Mouse (Mus musculus): ENCODE measurements at regions not wholly inside any gene's neighbourhood (a gene's known extent, or its start where the extent isn't known, plus 50 kb on each side); places are given as distances from the start of the nearest gene placed in this dataset.

DNA sequence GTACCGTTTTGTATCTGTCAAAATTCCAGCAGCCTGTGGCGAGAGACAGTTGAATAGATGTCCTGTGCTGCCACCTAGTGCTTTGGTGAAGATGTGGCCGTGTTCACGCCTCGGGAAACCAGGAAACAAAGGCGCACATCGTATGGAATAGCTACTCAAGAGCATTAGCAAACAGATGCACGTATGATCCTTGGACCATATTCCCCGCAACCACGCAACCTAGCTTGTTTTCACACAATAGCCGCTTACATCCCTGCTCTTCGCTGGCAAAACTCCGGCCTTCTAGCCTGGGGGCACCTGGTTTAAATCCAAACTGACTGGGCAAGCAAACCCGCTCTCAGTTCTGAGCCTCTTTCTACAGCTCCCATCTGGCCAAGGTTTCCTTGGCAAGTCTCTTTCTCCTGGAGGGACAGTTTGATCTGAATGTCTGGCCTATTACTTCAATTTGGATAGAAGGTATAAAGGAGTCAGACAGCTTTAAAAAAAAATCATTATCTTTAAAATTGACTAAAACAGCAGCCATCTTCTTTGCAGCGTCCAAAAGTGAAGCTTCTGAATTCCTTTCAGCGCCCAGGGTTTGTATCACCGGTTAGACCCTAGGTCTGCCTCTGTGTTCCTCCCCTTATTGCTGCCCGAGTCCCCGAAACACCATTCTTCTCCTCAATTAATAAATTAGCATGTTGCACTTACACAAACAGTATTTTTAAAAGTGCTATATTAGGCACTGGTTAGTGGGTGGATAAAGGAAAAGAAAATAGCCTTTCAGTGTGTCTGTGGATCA lies 295.0 kb upstream of the Prkd1 start:
- H3K4me1 ChIP-seq (ENCODE audit: control insufficient read depth, insufficient read depth, low read length), result no peaks in the 10 kb centered on the region
- peak overlapping the region; percentile 47 for H3K4me2 ChIP-seq
- no peak overlapping the region for H3K27ac ChIP-seq (ENCODE audit: low read depth, low read length)
- H3K9ac ChIP-seq (ENCODE audit: low read length), result peak overlapping the region; percentile 65
- ATAC-seq (ENCODE audit: low FRiP score) (peak; percentile 88), DNase-seq (ENCODE audit: low spot score, missing footprints) (peak; percentile 96)
- peak overlapping the region; percentile 22 for H3K4me3 ChIP-seq (ENCODE audit: low read depth, low read length)
- no peaks in the 10 kb centered on the region for H3K36me3 ChIP-seq (ENCODE audit: control insufficient read depth, insufficient read depth, low read length)
- 25% methylated on average over 19 of the region's 19 CpGs for WGBS
- no peaks in the 10 kb centered on the region for H3K27me3 ChIP-seq (ENCODE audit: control insufficient read depth, insufficient read depth, low read length)
- no peaks in the 10 kb centered on the region for H3K9me3 ChIP-seq (ENCODE audit: control insufficient read depth, low read length)

DNA sequence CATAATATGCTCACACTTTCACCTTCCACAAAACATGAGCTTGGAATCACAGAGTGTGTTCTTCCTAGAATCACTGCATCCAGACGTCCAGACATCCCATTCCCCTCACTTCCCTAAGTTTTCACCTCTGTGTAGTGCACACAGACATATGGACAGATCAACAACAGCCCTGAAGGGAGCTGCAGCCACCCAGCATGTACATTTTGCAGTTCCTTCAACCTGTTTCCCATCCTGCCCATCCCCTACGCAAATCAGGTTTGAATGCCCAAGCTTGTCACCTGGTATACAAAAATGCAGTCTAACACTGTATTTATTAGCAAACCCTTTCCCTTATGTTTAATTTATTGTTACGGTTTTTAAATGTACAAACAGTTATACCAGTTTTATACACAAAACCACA lies 294.4 kb upstream of the Prkd1 start:
- no peak for DNase-seq (ENCODE audit: low spot score, missing footprints)
- 50% methylated on average over 3 of the region's 3 CpGs for WGBS
- Histone ChIP-seq H3K9ac (ENCODE audit: low read length) (no peak overlapping the region), H3K36me3 (ENCODE audit: control insufficient read depth, insufficient read depth, low read length) (no peaks in the 10 kb centered on the region), H3K27me3 (ENCODE audit: control insufficient read depth, insufficient read depth, low read length) (no peaks in the 10 kb centered on the region), H3K4me1 (ENCODE audit: control insufficient read depth, insufficient read depth, low read length) (no peaks in the 10 kb centered on the region), H3K4me3 (ENCODE audit: low read depth, low read length) (no peak overlapping the region), H3K27ac (ENCODE audit: low read depth, low read length) (no peak overlapping the region), H3K4me2 (no peak overlapping the region), H3K9me3 (ENCODE audit: control insufficient read depth, low read length) (no peaks in the 10 kb centered on the region)
- ATAC-seq (ENCODE audit: low FRiP score), result peak; percentile 57

GRCm38 (mm10) chr12:50935516-50935915 lies 286.6 kb upstream of the Prkd1 start:
- no peak overlapping the region for H3K27ac ChIP-seq (ENCODE audit: low read depth, low read length)
- no peaks in the 10 kb centered on the region for H3K9me3 ChIP-seq (ENCODE audit: control insufficient read depth, low read length)
- H3K4me3 ChIP-seq (ENCODE audit: low read depth, low read length), result no peak overlapping the region
- H3K36me3 ChIP-seq (ENCODE audit: control insufficient read depth, insufficient read depth, low read length), result no peaks in the 10 kb centered on the region
- H3K4me2 ChIP-seq, result no peak overlapping the region
- ATAC-seq (ENCODE audit: low FRiP score), result no peak
- H3K9ac ChIP-seq (ENCODE audit: low read length), result no peak overlapping the region
- no peaks in the 10 kb centered on the region for H3K4me1 ChIP-seq (ENCODE audit: control insufficient read depth, insufficient read depth, low read length)
- DNase-seq (ENCODE audit: low spot score, missing footprints), result no peak
- 82% methylated on average over 5 of the region's 5 CpGs for WGBS
- H3K27me3 ChIP-seq (ENCODE audit: control insufficient read depth, insufficient read depth, low read length), result no peaks in the 10 kb centered on the region

DNA sequence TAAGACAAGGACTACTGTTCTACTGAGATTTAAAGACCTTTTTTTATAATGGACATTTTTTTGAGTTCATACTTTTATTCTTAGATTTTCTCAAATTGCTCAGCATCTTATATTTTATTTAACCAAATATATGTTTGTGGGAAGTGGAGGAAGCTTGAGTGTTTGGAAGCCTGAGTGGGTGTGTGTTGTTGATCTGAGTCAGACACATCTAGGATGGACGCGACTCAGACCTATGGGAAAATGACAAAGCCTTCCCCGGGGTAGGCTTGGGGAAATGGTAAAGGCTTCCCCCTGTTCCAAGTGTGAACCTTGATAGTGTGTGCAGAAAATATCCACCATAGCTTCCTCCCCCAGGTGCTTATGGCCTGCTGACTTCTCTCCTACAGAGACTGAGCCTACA lies 283.6 kb upstream of the Prkd1 start:
- Histone ChIP-seq H3K4me2 (no peak overlapping the region), H3K36me3 (ENCODE audit: control insufficient read depth, insufficient read depth, low read length) (no peaks in the 10 kb centered on the region), H3K4me3 (ENCODE audit: low read depth, low read length) (no peak overlapping the region), H3K27ac (ENCODE audit: low read depth, low read length) (no peak overlapping the region), H3K9me3 (ENCODE audit: control insufficient read depth, low read length) (no peaks in the 10 kb centered on the region), H3K4me1 (ENCODE audit: control insufficient read depth, insufficient read depth, low read length) (no peaks in the 10 kb centered on the region), H3K27me3 (ENCODE audit: control insufficient read depth, insufficient read depth, low read length) (no peaks in the 10 kb centered on the region), H3K9ac (ENCODE audit: low read length) (no peak overlapping the region)
- 93% methylated on average over 3 of the region's 3 CpGs for WGBS
- DNase-seq (ENCODE audit: low spot score, missing footprints) (no peak), ATAC-seq (ENCODE audit: low FRiP score) (no peak)

GRCm38 (mm10) chr12:50929641-50930040 lies 280.7 kb upstream of the Prkd1 start:
- Histone ChIP-seq H3K27me3 (ENCODE audit: control insufficient read depth, insufficient read depth, low read length) (no peaks in the 10 kb centered on the region), H3K36me3 (ENCODE audit: control insufficient read depth, insufficient read depth, low read length) (no peaks in the 10 kb centered on the region), H3K9me3 (ENCODE audit: control insufficient read depth, low read length) (no peaks in the 10 kb centered on the region), H3K4me3 (ENCODE audit: low read depth, low read length) (no peak overlapping the region), H3K4me1 (ENCODE audit: control insufficient read depth, insufficient read depth, low read length) (no peaks in the 10 kb centered on the region), H3K9ac (ENCODE audit: low read length) (no peak overlapping the region), H3K27ac (ENCODE audit: low read depth, low read length) (no peak overlapping the region), H3K4me2 (no peak overlapping the region)
- ATAC-seq (ENCODE audit: low FRiP score), result no peak
- no peak for DNase-seq (ENCODE audit: low spot score, missing footprints)
- 87% methylated on average over 3 of the region's 3 CpGs for WGBS

- no peak for DNase-seq (ENCODE audit: low spot score, missing footprints)
- WGBS, result 37% methylated on average over 2 of the region's 2 CpGs
- Histone ChIP-seq H3K27ac (ENCODE audit: low read depth, low read length) (no peak overlapping the region), H3K36me3 (ENCODE audit: control insufficient read depth, insufficient read depth, low read length) (no peaks in the 10 kb centered on the region), H3K27me3 (ENCODE audit: control insufficient read depth, insufficient read depth, low read length) (no peaks in the 10 kb centered on the region), H3K9me3 (ENCODE audit: control insufficient read depth, low read length) (no peaks in the 10 kb centered on the region), H3K4me2 (no peak overlapping the region), H3K9ac (ENCODE audit: low read length) (no peak overlapping the region), H3K4me1 (ENCODE audit: control insufficient read depth, insufficient read depth, low read length) (no peaks in the 10 kb centered on the region), H3K4me3 (ENCODE audit: low read depth, low read length) (no peak overlapping the region)
- ATAC-seq (ENCODE audit: low FRiP score), result no peak
Measured at GRCm38 (mm10) chr12:50926234-50926633, 277.3 kb upstream of the Prkd1 start.

- Histone ChIP-seq H3K4me1 (ENCODE audit: control insufficient read depth, insufficient read depth, low read length) (no peaks in the 10 kb centered on the region), H3K36me3 (ENCODE audit: control insufficient read depth, insufficient read depth, low read length) (no peaks in the 10 kb centered on the region), H3K27me3 (ENCODE audit: control insufficient read depth, insufficient read depth, low read length) (no peaks in the 10 kb centered on the region), H3K27ac (ENCODE audit: low read depth, low read length) (no peak overlapping the region), H3K9ac (ENCODE audit: low read length) (no peak overlapping the region), H3K4me3 (ENCODE audit: low read depth, low read length) (no peak overlapping the region), H3K4me2 (no peak overlapping the region), H3K9me3 (ENCODE audit: control insufficient read depth, low read length) (no peaks in the 10 kb centered on the region)
- ATAC-seq (ENCODE audit: low FRiP score) (no peak), DNase-seq (ENCODE audit: low spot score, missing footprints) (no peak)
- 88% methylated on average over 1 of the region's 1 CpGs for WGBS
Measured at GRCm38 (mm10) chr12:50921739-50922138, 272.8 kb upstream of the Prkd1 start.

GRCm38 (mm10) chr12:50899609-50900447 lies 250.9 kb upstream of the Prkd1 start:
- H3K4me1 ChIP-seq (ENCODE audit: control insufficient read depth, insufficient read depth, low read length), result no peaks in the 10 kb centered on the region
- no peak overlapping the region for H3K4me2 ChIP-seq
- H3K9me3 ChIP-seq (ENCODE audit: control insufficient read depth, low read length), result no peaks in the 10 kb centered on the region
- no peak for DNase-seq (ENCODE audit: low spot score, missing footprints)
- H3K27ac ChIP-seq (ENCODE audit: low read depth, low read length), result no peak overlapping the region
- WGBS, result 82% methylated on average over 13 of the region's 13 CpGs
- H3K9ac ChIP-seq (ENCODE audit: low read length), result no peak overlapping the region
- H3K36me3 ChIP-seq (ENCODE audit: control insufficient read depth, insufficient read depth, low read length), result no peaks in the 10 kb centered on the region
- H3K27me3 ChIP-seq (ENCODE audit: control insufficient read depth, insufficient read depth, low read length), result no peaks in the 10 kb centered on the region
- no peak for ATAC-seq (ENCODE audit: low FRiP score)
- no peak overlapping the region for H3K4me3 ChIP-seq (ENCODE audit: low read depth, low read length)

- ATAC-seq (ENCODE audit: low FRiP score), result no peak
- H3K27me3 ChIP-seq (ENCODE audit: control insufficient read depth, insufficient read depth, low read length), result no peaks in the 10 kb centered on the region
Measured at GRCm38 (mm10) chr12:50897606-50898166, 248.8 kb upstream of the Prkd1 start.

More at GRCm38 (mm10) chr12:50897606-50898166, 248.8 kb upstream of the Prkd1 start:
- no peak for DNase-seq (ENCODE audit: low spot score, missing footprints)
- no peaks in the 10 kb centered on the region for H3K9me3 ChIP-seq (ENCODE audit: control insufficient read depth, low read length)
- no peaks in the 10 kb centered on the region for H3K36me3 ChIP-seq (ENCODE audit: control insufficient read depth, insufficient read depth, low read length)
- H3K4me1 ChIP-seq (ENCODE audit: control insufficient read depth, insufficient read depth, low read length), result no peaks in the 10 kb centered on the region
- no peak overlapping the region for H3K4me3 ChIP-seq (ENCODE audit: low read depth, low read length)
- no peak overlapping the region for H3K9ac ChIP-seq (ENCODE audit: low read length)
- H3K27ac ChIP-seq (ENCODE audit: low read depth, low read length), result no peak overlapping the region
- 79% methylated on average over 3 of the region's 3 CpGs for WGBS
- H3K4me2 ChIP-seq, result no peak overlapping the region

Measured in midbrain, embryonic 11.5 days (tissue).